Mouse (Mus musculus): ENCODE results near the gene Dennd5a. TPM values are rescaled to one million over a fixed set of nuclear protein-coding genes. Genes with fewer than 3 reads are reported as not detected.
A peak's percentile ranks its signal among the peaks of the same experiment; 100 is the strongest.

Gene Dennd5a
- total and polyA plus RNA-seq, 3 experiments: 10.1 to 117 (median 70.4) TPM

- ATAC-seq (ENCODE audit: extremely low read depth, insufficient number of reproducible peaks, low FRiP score, poor library complexity, severe bottlenecking): peak; percentile 72
These were observed 89.0 kb downstream of the Dennd5a start for GRCm38 (mm10) chr7:109871232-109871631.

DNA sequence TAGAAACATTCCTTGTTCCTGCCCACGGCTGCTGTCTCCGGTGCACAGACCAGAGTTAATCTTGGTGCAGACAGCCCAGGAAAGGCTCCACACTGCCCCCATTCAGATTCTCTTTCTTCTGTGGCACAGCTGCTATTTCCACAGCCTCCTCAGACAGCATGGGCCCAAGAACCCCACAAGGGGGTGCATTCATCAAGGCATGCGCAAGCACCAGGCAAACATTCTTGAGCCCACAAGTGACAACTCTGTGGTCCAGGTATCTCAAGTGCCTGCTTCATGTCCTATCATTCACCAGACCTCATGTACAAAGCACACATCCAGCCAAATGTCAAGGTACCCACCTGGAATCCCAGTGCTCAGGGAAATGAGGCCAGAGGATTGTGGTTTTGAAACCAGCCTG is 91.8 kb downstream of the Dennd5a start:
- DNase-seq (ENCODE audit: low spot score): no peak
- no peaks in the 10 kb centered on the region for H3K36me3 ChIP-seq (replicated peaks)
- TF ChIP-seq POLR2AphosphoS5 (IDR thresholded peaks at IDR 0.05; ENCODE audit: insufficient replicate concordance, low read depth, low read length): no peak
- TF ChIP-seq CTCF (IDR thresholded peaks at IDR 0.05; ENCODE audit: low read depth, low read length): no peak
- TF ChIP-seq GATA1 (IDR thresholded peaks at IDR 0.05; ENCODE audit: borderline replicate concordance, low read length): no peak
- no peak for TF ChIP-seq TAL1 (conservative IDR thresholded peaks at IDR 0.05; ENCODE audit: low read depth, low read length)
- TF ChIP-seq GATA2 (IDR thresholded peaks at IDR 0.05; ENCODE audit: borderline replicate concordance, low read depth, low read length): no peak
- H3K4me3 ChIP-seq (ENCODE audit: low read depth, low read length): no peak overlapping the region
- H3K27me3 ChIP-seq (ENCODE audit: insufficient read depth, low read length): peaks cover 11% of the 10 kb centered on the region; the same call in 1 of the 2 replicates
- no peak for ATAC-seq (ENCODE audit: extremely low read depth, insufficient number of reproducible peaks, low FRiP score, poor library complexity, severe bottlenecking)
- peaks cover 88% of the 10 kb centered on the region for H3K4me1 ChIP-seq (ENCODE audit: insufficient read depth, low read depth, low read length)
- H3K9me3 ChIP-seq (replicated peaks): no peaks in the 10 kb centered on the region

More at GRCm38 (mm10) chr7:109871232-109871631, 89.0 kb downstream of the Dennd5a start:
- no peak for DNase-seq (ENCODE audit: low spot score)
- Histone ChIP-seq H3K4me1 (ENCODE audit: insufficient read depth, low read depth, low read length) (peaks cover 66% of the 10 kb centered on the region), H3K27me3 (ENCODE audit: insufficient read depth, low read length) (no peaks in the 10 kb centered on the region), H3K36me3 (replicated peaks) (no peaks in the 10 kb centered on the region), H3K4me3 (ENCODE audit: low read depth, low read length) (no peak overlapping the region), H3K9me3 (replicated peaks) (no peaks in the 10 kb centered on the region)
- TF ChIP-seq TAL1 (conservative IDR thresholded peaks at IDR 0.05; ENCODE audit: low read depth, low read length): peak; percentile 36; the same call in 1 of the 2 replicates
- TF ChIP-seq GATA2 (IDR thresholded peaks at IDR 0.05; ENCODE audit: borderline replicate concordance, low read depth, low read length): no peak

- H3K4me1 ChIP-seq (ENCODE audit: insufficient read depth, low read depth, low read length): peaks cover 83% of the 10 kb centered on the region
- no peaks in the 10 kb centered on the region for H3K9me3 ChIP-seq (replicated peaks)
- TF ChIP-seq POLR2AphosphoS5 (IDR thresholded peaks at IDR 0.05; ENCODE audit: insufficient replicate concordance, low read depth, low read length) (no peak), GATA2 (IDR thresholded peaks at IDR 0.05; ENCODE audit: borderline replicate concordance, low read depth, low read length) (no peak), CTCF (IDR thresholded peaks at IDR 0.05; ENCODE audit: low read depth, low read length) (no peak), GATA1 (IDR thresholded peaks at IDR 0.05; ENCODE audit: borderline replicate concordance, low read length) (no peak), TAL1 (conservative IDR thresholded peaks at IDR 0.05; ENCODE audit: low read depth, low read length) (no peak)
- H3K36me3 ChIP-seq (replicated peaks): peaks cover under 1% of the 10 kb centered on the region
- DNase-seq (ENCODE audit: low spot score): no peak
- H3K4me3 ChIP-seq (ENCODE audit: low read depth, low read length): no peak overlapping the region
- peaks cover 11% of the 10 kb centered on the region; the same call in 1 of the 2 replicates for H3K27me3 ChIP-seq (ENCODE audit: insufficient read depth, low read length)
- no peak for ATAC-seq (ENCODE audit: extremely low read depth, insufficient number of reproducible peaks, low FRiP score, poor library complexity, severe bottlenecking)
These were observed 93.6 kb downstream of the Dennd5a start for GRCm38 (mm10) chr7:109866643-109867042.

DNA sequence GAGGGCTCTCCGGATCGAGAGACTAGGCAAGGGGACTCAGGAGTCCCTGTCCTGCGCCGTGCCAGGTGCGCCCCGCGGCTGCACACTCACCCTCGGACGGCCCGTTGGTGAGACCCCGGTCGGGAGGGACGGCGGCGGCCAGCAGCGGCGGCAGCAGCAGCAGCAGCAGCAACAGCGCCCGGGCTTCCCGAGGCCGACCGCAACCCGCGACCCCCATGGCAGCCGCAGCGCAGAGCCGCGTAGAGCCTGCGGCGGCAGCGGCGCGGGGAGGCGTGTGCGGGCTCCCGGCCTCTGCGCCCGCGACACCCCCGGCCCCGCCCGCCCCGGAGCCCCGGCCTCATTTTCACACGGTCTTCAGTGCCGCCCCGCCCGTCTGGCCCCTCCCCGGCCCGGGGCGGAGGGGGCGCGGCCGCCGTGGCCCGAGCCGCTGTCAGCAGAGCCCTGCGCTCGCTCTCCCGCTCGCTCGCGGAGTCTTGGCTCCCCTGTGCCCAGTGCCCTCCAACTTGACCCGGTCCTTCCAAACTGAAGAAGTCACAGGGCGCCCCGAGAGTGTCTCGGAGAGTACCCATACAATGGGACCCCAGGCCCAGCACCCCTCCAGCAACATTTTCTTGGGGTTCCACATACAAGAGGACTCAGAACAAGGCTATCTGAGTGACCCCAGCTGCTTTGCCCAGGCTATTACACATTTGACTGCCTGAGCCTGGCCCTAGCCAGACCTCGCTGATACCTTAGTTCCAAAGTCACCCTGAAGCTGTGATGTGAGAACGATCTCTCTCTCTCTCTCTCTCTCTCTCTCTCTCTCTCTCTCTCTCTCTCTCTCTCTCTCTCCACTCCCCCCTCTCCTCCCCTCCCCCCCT is 94.7 kb downstream of the Dennd5a start, which contains the start of gene Scube2:
Gene Scube2 (minus strand): TSS at position 310 of the 860 bp plus-strand sequence.
- no peaks in the 10 kb centered on the region for H3K9me3 ChIP-seq (replicated peaks)
- H3K4me3 ChIP-seq (ENCODE audit: low read depth, low read length): peak within 1 kb of the TSS; percentile 77
- TF ChIP-seq TAL1 (conservative IDR thresholded peaks at IDR 0.05; ENCODE audit: low read depth, low read length) (no peak), POLR2AphosphoS5 (IDR thresholded peaks at IDR 0.05; ENCODE audit: insufficient replicate concordance, low read depth, low read length) (no peak), GATA1 (IDR thresholded peaks at IDR 0.05; ENCODE audit: borderline replicate concordance, low read length) (no peak), GATA2 (IDR thresholded peaks at IDR 0.05; ENCODE audit: borderline replicate concordance, low read depth, low read length) (no peak), CTCF (IDR thresholded peaks at IDR 0.05; ENCODE audit: low read depth, low read length) (no peak)
- ATAC-seq (ENCODE audit: extremely low read depth, insufficient number of reproducible peaks, low FRiP score, poor library complexity, severe bottlenecking) (no peak), DNase-seq (ENCODE audit: low spot score) (peak; percentile 66)
- H3K36me3 ChIP-seq (replicated peaks): peaks cover 4% of the 10 kb centered on the region
- peaks cover 11% of the 10 kb centered on the region; the same call in 1 of the 2 replicates for H3K27me3 ChIP-seq (ENCODE audit: insufficient read depth, low read length)
- peaks cover 82% of the 10 kb centered on the region for H3K4me1 ChIP-seq (ENCODE audit: insufficient read depth, low read depth, low read length)

- ATAC-seq (ENCODE audit: extremely low read depth, insufficient number of reproducible peaks, low FRiP score, poor library complexity, severe bottlenecking) (peak; percentile 25; the same call in 1 of the 2 replicates), DNase-seq (ENCODE audit: low spot score) (peak; percentile 51)
- Histone ChIP-seq H3K27me3 (ENCODE audit: insufficient read depth, low read length) (peaks cover 11% of the 10 kb centered on the region; the same call in 1 of the 2 replicates), H3K4me1 (ENCODE audit: insufficient read depth, low read depth, low read length) (peaks cover 82% of the 10 kb centered on the region), H3K4me3 (ENCODE audit: low read depth, low read length) (no peak overlapping the region), H3K9me3 (replicated peaks) (no peaks in the 10 kb centered on the region), H3K36me3 (replicated peaks) (peaks cover 4% of the 10 kb centered on the region)
- TF ChIP-seq GATA2 (IDR thresholded peaks at IDR 0.05; ENCODE audit: borderline replicate concordance, low read depth, low read length) (no peak), GATA1 (IDR thresholded peaks at IDR 0.05; ENCODE audit: borderline replicate concordance, low read length) (no peak), POLR2AphosphoS5 (IDR thresholded peaks at IDR 0.05; ENCODE audit: insufficient replicate concordance, low read depth, low read length) (no peak), CTCF (IDR thresholded peaks at IDR 0.05; ENCODE audit: low read depth, low read length) (no peak), TAL1 (conservative IDR thresholded peaks at IDR 0.05; ENCODE audit: low read depth, low read length) (no peak)
These were observed 96.7 kb downstream of the Dennd5a start for GRCm38 (mm10) chr7:109863561-109863960.

DNA sequence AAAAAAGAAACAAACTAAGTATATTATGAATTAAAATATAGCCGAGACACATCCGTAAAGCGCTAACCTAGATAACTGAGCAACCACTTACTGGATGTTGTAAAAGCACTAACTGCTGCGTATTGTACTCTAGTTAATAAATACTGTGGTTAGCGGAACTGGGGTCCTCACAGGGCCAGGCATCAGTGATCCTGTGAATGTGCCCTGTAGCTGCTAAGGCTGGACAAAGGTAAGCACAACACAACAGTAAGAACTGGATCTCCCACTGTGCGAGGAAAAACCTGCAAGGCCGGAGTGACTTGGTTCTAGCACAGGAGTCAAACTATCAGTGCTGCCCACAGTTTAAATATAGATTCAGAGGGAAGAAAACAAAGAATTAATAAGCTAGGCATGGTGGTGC is 100.1 kb downstream of the Dennd5a start:
- no peak for TF ChIP-seq POLR2AphosphoS5 (IDR thresholded peaks at IDR 0.05; ENCODE audit: insufficient replicate concordance, low read depth, low read length)
- TF ChIP-seq GATA2 (IDR thresholded peaks at IDR 0.05; ENCODE audit: borderline replicate concordance, low read depth, low read length): no peak
- no peak for TF ChIP-seq TAL1 (conservative IDR thresholded peaks at IDR 0.05; ENCODE audit: low read depth, low read length)
- no peak for TF ChIP-seq CTCF (IDR thresholded peaks at IDR 0.05; ENCODE audit: low read depth, low read length)
- TF ChIP-seq GATA1 (IDR thresholded peaks at IDR 0.05; ENCODE audit: borderline replicate concordance, low read length): no peak
- Histone ChIP-seq H3K4me1 (ENCODE audit: insufficient read depth, low read depth, low read length) (peaks cover 76% of the 10 kb centered on the region), H3K36me3 (replicated peaks) (peaks cover 12% of the 10 kb centered on the region), H3K4me3 (ENCODE audit: low read depth, low read length) (no peak overlapping the region), H3K27me3 (ENCODE audit: insufficient read depth, low read length) (peaks cover 11% of the 10 kb centered on the region; the same call in 1 of the 2 replicates), H3K9me3 (replicated peaks) (no peaks in the 10 kb centered on the region)
- ATAC-seq (ENCODE audit: extremely low read depth, insufficient number of reproducible peaks, low FRiP score, poor library complexity, severe bottlenecking): no peak
- no peak for DNase-seq (ENCODE audit: low spot score)
